Comparison of ENCODE assay signal across 13 mouse cellular contexts in genomic region chr9:103524600-103524999, GRCm38 (mm10). TPM values are rescaled to one million over a fixed set of nuclear protein-coding genes. Genes with fewer than 3 reads are reported as not detected.
DNase-seq lines count a peak whose midpoint lies in the region; ATAC-seq lines count a peak whose summit lies in the region.
"Had no signal": no experiment of that assay in that cellular context is flagged by ENCODE, and none has a peak within 500 bp of the region (broad histone marks: within the 10 kb centered on the region; RNA-seq: fewer than 3 reads in every experiment).

No protein-coding gene starts in this region.

- no peak overlapping the region for H3K9ac ChIP-seq in neural tube, embryonic 13.5 days

- no peaks in the 10 kb centered on the region for H3K36me3 ChIP-seq in forebrain, embryonic 10.5 days (replicated peaks)
- H3K36me3 ChIP-seq in limb, embryonic 10.5 days = no peaks in the 10 kb centered on the region
- H3K36me3 ChIP-seq in neural tube, embryonic 13.5 days = no peaks in the 10 kb centered on the region

- no peaks in the 10 kb centered on the region for H3K27me3 ChIP-seq in forebrain, embryonic 10.5 days (ENCODE audit: poor library complexity, severe bottlenecking)
- no peaks in the 10 kb centered on the region for H3K27me3 ChIP-seq in limb, embryonic 10.5 days (ENCODE audit: low read depth, poor library complexity, severe bottlenecking)
- no peaks in the 10 kb centered on the region; the same call in 1 of the 2 replicates for H3K27me3 ChIP-seq in neural tube, embryonic 13.5 days

- DNase-seq in kidney, postnatal 4 days = peak; percentile 18 to 41
- no peak for DNase-seq in kidney, adult 9 months
- DNase-seq in forebrain, embryonic 10.5 days (ENCODE audit: extremely low spot score, low spot score) = no peak
- DNase-seq in limb, embryonic 10.5 days (ENCODE audit: low spot score) = peak; percentile 55
- DNase-seq in left cerebral cortex, postnatal 36 days (ENCODE audit: low spot score in 2 of 2) = no peak
- DNase-seq in gastrocnemius, postnatal 14 days = no peak
- DNase-seq in right cerebral cortex, postnatal 25 days = no peak
- DNase-seq: cerebellum, adult 11 months; kidney, adult 11 months; lung, adult 18-20 months had no signal

- H3K27ac ChIP-seq in forebrain, embryonic 10.5 days = peak overlapping the region; percentile 62
- peak overlapping the region; percentile 54 for H3K27ac ChIP-seq in limb, embryonic 10.5 days
- no peak overlapping the region for H3K27ac ChIP-seq in neural tube, embryonic 13.5 days (replicated peaks)

- WGBS in forebrain, embryonic 10.5 days = 27% methylated on average over 5 of the region's 5 CpGs
- WGBS in limb, embryonic 10.5 days = 22% methylated on average over 5 of the region's 5 CpGs
- 7% methylated on average over 5 of the region's 5 CpGs for WGBS in neural tube, embryonic 13.5 days

- H3K4me1 ChIP-seq in forebrain, embryonic 10.5 days = peaks cover 32% of the 10 kb centered on the region
- H3K4me1 ChIP-seq in limb, embryonic 10.5 days = peaks cover 39% of the 10 kb centered on the region
- peaks cover 38% of the 10 kb centered on the region for H3K4me1 ChIP-seq in neural tube, embryonic 13.5 days (replicated peaks)

- no peak overlapping the region for H3K4me3 ChIP-seq in forebrain, embryonic 10.5 days
- H3K4me3 ChIP-seq in limb, embryonic 10.5 days = 0 out of 2 replicates have a peak overlapping the region, but pooled peaks have one; percentile 0
- H3K4me3 ChIP-seq in neural tube, embryonic 13.5 days = no peak overlapping the region
- H3K4me3 ChIP-seq: erythroblast, embryonic 14.5 days; myocyte had no signal

- intact Hi-C loops in left cerebral cortex, postnatal 36 days (cut with DNase I) = no loop called here
- intact Hi-C loops in gastrocnemius, postnatal 14 days (cut with DNase I; ENCODE audit: low total_unique reads) = no loop called here

- H3K4me2 ChIP-seq in neural tube, embryonic 13.5 days = no peak overlapping the region

- H3K9me3 ChIP-seq in forebrain, embryonic 10.5 days = no peaks in the 10 kb centered on the region
- H3K9me3 ChIP-seq in limb, embryonic 10.5 days (replicated peaks) = no peaks in the 10 kb centered on the region
- no peaks in the 10 kb centered on the region for H3K9me3 ChIP-seq in neural tube, embryonic 13.5 days

- peak; percentile 64; the same call in 1 of the 2 replicates for ATAC-seq in neural tube, embryonic 13.5 days (ENCODE audit: low read depth)

RNA-seq across cellular contexts. Expression of gene Bfsp2, which starts 44.4 kb away (rescaled TPM):
- 0.59 and 0.79 TPM in 2 replicates for polyA plus RNA-seq in forebrain, embryonic 10.5 days (2016; fragmentation: Nextera tagmentation; extraction: Ambion mirVana)
- polyA plus RNA-seq in limb, embryonic 10.5 days (2016; fragmentation: Nextera tagmentation; extraction: Ambion mirVana) = 0.23 and 1.0 TPM in 2 replicates
- polyA plus RNA-seq in neural tube, embryonic 13.5 days (2015; fragmentation: Nextera tagmentation; extraction: Ambion mirVana) = 1.2 and 1.5 TPM in 2 replicates
- 1 to 10 TPM; 3.5 to 4.3 TPM for total RNA-seq in left cerebral cortex, postnatal 36 days (2021)
- total RNA-seq in gastrocnemius, postnatal 14 days (2021) = under 1 TPM; 0.37 to 0.42 TPM

Comparison
In these comparisons a context has a peak if more than half of its experiments do, and no peak if none do; other contexts are left out.
1. DNase-seq: peak in kidney, postnatal 4 days (2 of 2) and limb, embryonic 10.5 days (single experiment); none in kidney, adult 9 months (single experiment), forebrain, embryonic 10.5 days (single experiment), left cerebral cortex, postnatal 36 days (0 of 2), gastrocnemius, postnatal 14 days (single experiment) and right cerebral cortex, postnatal 25 days (single experiment).